Mouse (Mus musculus): ENCODE data around the gene Zc3h4. TPM values are rescaled to one million over a fixed set of nuclear protein-coding genes. Genes with fewer than 3 reads are reported as not detected.

The Zc3h4 gene
- 19.6 TPM for polyA plus RNA-seq (2015; fragmentation: Illumina TruSeq; extraction: RNeasy Lipid Tissue Mini Kit (QIAGEN cat#74804); ENCODE audit: low read depth, low replicate concordance)

GRCm38 (mm10) chr7:16400689-16401611 lies at the start of gene Zc3h4:
Gene Zc3h4, plus strand, starts transcription at chr7:16400910.

GRCm38 (mm10) chr7:16387160-16388041 lies 13.3 kb upstream of the Zc3h4 start, which contains the start of gene Sae1:
Gene Sae1, minus strand, starts transcription at chr7:16387806.

GRCm38 (mm10) chr7:16452587-16453073 lies 51.9 kb downstream of the Zc3h4 start, which contains the start of gene Tmem160:
Gene Tmem160, plus strand, starts transcription at chr7:16452779.

GRCm38 (mm10) chr7:16477628-16478027 lies 76.9 kb downstream of the Zc3h4 start, which contains the start of gene Npas1:
Gene Npas1, minus strand, starts transcription at chr7:16477728.

Other genes starting within 250 kb of the Zc3h4 start
- gene Meis3, start 225.8 kb upstream of the Zc3h4 start, polyA plus RNA-seq (2015; fragmentation: Illumina TruSeq; extraction: RNeasy Lipid Tissue Mini Kit (QIAGEN cat#74804); ENCODE audit: low read depth, low replicate concordance): 45.1 TPM
- gene Dhx34, start 178.9 kb upstream of the Zc3h4 start, polyA plus RNA-seq (2015; fragmentation: Illumina TruSeq; extraction: RNeasy Lipid Tissue Mini Kit (QIAGEN cat#74804); ENCODE audit: low read depth, low replicate concordance): 5.7 TPM
- gene C5ar2, start 156.8 kb upstream of the Zc3h4 start, polyA plus RNA-seq (2015; fragmentation: Illumina TruSeq; extraction: RNeasy Lipid Tissue Mini Kit (QIAGEN cat#74804); ENCODE audit: low read depth, low replicate concordance): 0.58 TPM
- 0.92 TPM for gene C5ar1, start 141.4 kb upstream of the Zc3h4 start, polyA plus RNA-seq (2015; fragmentation: Illumina TruSeq; extraction: RNeasy Lipid Tissue Mini Kit (QIAGEN cat#74804); ENCODE audit: low read depth, low replicate concordance)
- 30.5 TPM for gene Inafm1, start 127.3 kb upstream of the Zc3h4 start, polyA plus RNA-seq (2015; fragmentation: Illumina TruSeq; extraction: RNeasy Lipid Tissue Mini Kit (QIAGEN cat#74804); ENCODE audit: low read depth, low replicate concordance)
- gene Ccdc9, start 114.1 kb upstream of the Zc3h4 start, polyA plus RNA-seq (2015; fragmentation: Illumina TruSeq; extraction: RNeasy Lipid Tissue Mini Kit (QIAGEN cat#74804); ENCODE audit: low read depth, low replicate concordance): 73.0 TPM
- gene Bbc3, start 92.5 kb upstream of the Zc3h4 start, polyA plus RNA-seq (2015; fragmentation: Illumina TruSeq; extraction: RNeasy Lipid Tissue Mini Kit (QIAGEN cat#74804); ENCODE audit: low read depth, low replicate concordance): 4.6 TPM
- gene Sae1, start 13.1 kb upstream of the Zc3h4 start, polyA plus RNA-seq (2015; fragmentation: Illumina TruSeq; extraction: RNeasy Lipid Tissue Mini Kit (QIAGEN cat#74804); ENCODE audit: low read depth, low replicate concordance): 109 TPM
- 66.1 TPM for gene Tmem160, start 51.9 kb downstream of the Zc3h4 start, polyA plus RNA-seq (2015; fragmentation: Illumina TruSeq; extraction: RNeasy Lipid Tissue Mini Kit (QIAGEN cat#74804); ENCODE audit: low read depth, low replicate concordance)
- gene Npas1, start 76.8 kb downstream of the Zc3h4 start, polyA plus RNA-seq (2015; fragmentation: Illumina TruSeq; extraction: RNeasy Lipid Tissue Mini Kit (QIAGEN cat#74804); ENCODE audit: low read depth, low replicate concordance): 7.1 TPM
- gene Arhgap35, start 214.1 kb downstream of the Zc3h4 start, polyA plus RNA-seq (2015; fragmentation: Illumina TruSeq; extraction: RNeasy Lipid Tissue Mini Kit (QIAGEN cat#74804); ENCODE audit: low read depth, low replicate concordance): 60.4 TPM

Data from brain, adult 10 weeks (tissue).